ENCODE assay signal across 12 mouse cellular contexts in the genomic region with DNA sequence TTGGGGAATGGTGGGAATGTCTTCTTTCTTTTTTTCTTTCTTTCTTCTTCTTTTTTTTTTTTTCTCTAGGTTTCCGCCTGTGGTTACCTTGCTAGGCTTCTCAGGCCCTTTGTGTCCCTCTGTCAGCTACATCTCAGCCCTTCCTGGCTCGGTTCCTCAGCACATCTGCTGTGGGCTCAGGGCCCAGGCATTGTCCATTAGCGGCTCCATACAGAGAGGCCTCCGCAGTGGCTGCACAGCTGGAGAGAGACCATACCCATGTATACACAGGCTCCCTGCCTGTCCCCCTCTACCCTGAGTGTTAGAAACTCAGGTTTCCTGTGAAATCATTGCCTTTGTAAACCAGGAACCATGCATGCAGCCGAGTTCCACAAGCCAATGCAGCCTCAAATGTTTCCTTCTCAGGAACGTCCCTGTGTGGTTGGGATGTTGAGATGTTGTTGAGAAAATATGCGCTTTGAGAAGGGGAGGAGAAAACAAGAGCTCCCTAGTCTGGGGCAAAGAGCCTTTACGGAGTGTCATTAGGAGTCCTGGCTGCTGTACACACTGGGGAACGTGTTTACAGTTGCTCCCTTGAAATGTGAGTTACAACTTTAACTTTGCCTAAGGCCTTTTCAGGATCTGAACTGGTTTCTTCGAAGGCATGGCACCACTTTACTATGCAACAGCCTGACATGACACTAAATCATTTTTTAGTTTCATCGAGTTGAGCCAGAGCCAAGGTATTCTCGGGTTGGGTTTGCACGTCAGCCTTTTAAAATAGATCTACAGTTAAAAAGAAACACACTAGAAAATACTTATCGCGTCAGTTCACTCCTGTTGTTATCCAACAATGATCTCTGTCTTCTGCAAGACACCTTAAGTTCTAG. TPM values are rescaled to one million over a fixed set of nuclear protein-coding genes. Genes with fewer than 3 reads are reported as not detected.
DNase-seq lines count a peak whose midpoint lies in the region; ATAC-seq and TF ChIP-seq lines count a peak whose summit lies in the region.
"Had no signal": no experiment of that assay in that cellular context is flagged by ENCODE, and none has a peak within 500 bp of the region (broad histone marks: within the 10 kb centered on the region; RNA-seq: fewer than 3 reads in every experiment).

No protein-coding gene starts in this region.

- no peak for TF ChIP-seq CTCF in left cerebral cortex, adult 2 months (IDR thresholded peaks at IDR 0.05)
- no peak for TF ChIP-seq CTCF in hindbrain, postnatal 0 days (IDR thresholded peaks at IDR 0.05; ENCODE audit: low read depth)

- 60% methylated on average over 15 of the region's 15 CpGs for WGBS in hindbrain, postnatal 0 days
- 40% methylated on average over 15 of the region's 15 CpGs for WGBS in stomach, embryonic 15.5 days

- peaks cover 7% of the 10 kb centered on the region; the same call in 1 of the 2 replicates for H3K4me1 ChIP-seq in hindbrain, postnatal 0 days (ENCODE audit: insufficient read depth, low read length)
- H3K4me1 ChIP-seq in stomach, embryonic 15.5 days: peaks cover 9% of the 10 kb centered on the region

- H3K9ac ChIP-seq in hindbrain, postnatal 0 days (replicated peaks; ENCODE audit: low read length): no peak overlapping the region
- no peak overlapping the region for H3K9ac ChIP-seq in stomach, embryonic 15.5 days
- H3K9ac ChIP-seq: forebrain, embryonic 12.5 days had no signal

- H3K9me3 ChIP-seq in hindbrain, postnatal 0 days (ENCODE audit: low read length): no peaks in the 10 kb centered on the region
- no peaks in the 10 kb centered on the region for H3K9me3 ChIP-seq in stomach, embryonic 15.5 days
- H3K9me3 ChIP-seq: forebrain, embryonic 12.5 days had no signal

- no peak for ATAC-seq in hindbrain, postnatal 0 days
- peak; percentile 76; the same call in 1 of the 2 replicates for ATAC-seq in stomach, embryonic 15.5 days (ENCODE audit: insufficient read depth, low FRiP score, low read depth)

- intact Hi-C loops in gastrocnemius, postnatal 36 days (cut with DNase I): no loop called here
- intact Hi-C loops in left cerebral cortex, postnatal 4 days (cut with DNase I): no loop called here
- intact Hi-C loops in left cerebral cortex, adult 2 months (cut with DNase I): no loop called here

- no peaks in the 10 kb centered on the region for H3K36me3 ChIP-seq in hindbrain, postnatal 0 days (ENCODE audit: insufficient read depth, low read length)
- no peaks in the 10 kb centered on the region for H3K36me3 ChIP-seq in stomach, embryonic 15.5 days
- H3K36me3 ChIP-seq: forebrain, embryonic 12.5 days had no signal

- H3K27me3 ChIP-seq in hindbrain, postnatal 0 days (ENCODE audit: insufficient read depth, low read length): no peaks in the 10 kb centered on the region
- no peaks in the 10 kb centered on the region for H3K27me3 ChIP-seq in stomach, embryonic 15.5 days (replicated peaks)

- H3K27ac ChIP-seq in left cerebral cortex, adult 2 months: no peak overlapping the region
- no peak overlapping the region for H3K27ac ChIP-seq in hindbrain, postnatal 0 days
- peak overlapping the region; percentile 84 for H3K27ac ChIP-seq in stomach, embryonic 15.5 days
- H3K27ac ChIP-seq: forebrain, embryonic 12.5 days had no signal

- no peak overlapping the region for H3K4me2 ChIP-seq in hindbrain, postnatal 0 days (ENCODE audit: low read depth, low read length)
- no peak overlapping the region for H3K4me2 ChIP-seq in stomach, embryonic 15.5 days
- H3K4me2 ChIP-seq: forebrain, embryonic 12.5 days had no signal

- DNase-seq in gastrocnemius, postnatal 10 days: peak; percentile 44
- no peak for DNase-seq in gastrocnemius, postnatal 36 days
- DNase-seq in left cerebral cortex, postnatal 4 days: peak; percentile 48
- DNase-seq in left cerebral cortex, adult 2 months (ENCODE audit: extremely low spot score in 1 of 2, low spot score in 2 of 2): no peak
- DNase-seq in hindbrain, postnatal 0 days (ENCODE audit: low spot score): peak; percentile 13
- no peak for DNase-seq in natural killer cell, adult 2 months (ENCODE audit: low spot score in 2 of 2)
- no peak for DNase-seq in embryo, embryonic 10.5 days (ENCODE audit: low spot score)
- DNase-seq: cerebellum, adult 8-10 months; kidney, adult 18-20 months; thymus, adult 2 months had no signal

- no peak overlapping the region for H3K4me3 ChIP-seq in left cerebral cortex, adult 2 months
- no peak overlapping the region for H3K4me3 ChIP-seq in hindbrain, postnatal 0 days (ENCODE audit: low read length)
- no peak overlapping the region for H3K4me3 ChIP-seq in stomach, embryonic 15.5 days (replicated peaks)
- H3K4me3 ChIP-seq: forebrain, embryonic 12.5 days had no signal

RNA-seq across cellular contexts. Expression of a gene that starts 15.4 kb away (rescaled TPM):
- 1 to 10 TPM; 7.4 to 9.0 TPM for total RNA-seq in gastrocnemius, postnatal 10 days (2021)
- 1 to 10 TPM in 1 of 2 experiments, under 1 TPM in 1; 0.74 to 1.4 TPM for total RNA-seq in gastrocnemius, postnatal 36 days (2021)
- 1 to 10 TPM; 2.9 TPM for total RNA-seq in left cerebral cortex, postnatal 4 days (2021)
- total RNA-seq in left cerebral cortex, adult 2 months (2021): 1 to 10 TPM; 1.5 to 1.7 TPM
- total RNA-seq in hindbrain, postnatal 0 days (2014; rRNA removed): 3.3 and 4.6 TPM in 2 replicates
- 3.5 and 3.7 TPM in 2 replicates for polyA plus RNA-seq in hindbrain, postnatal 0 days (2015; fragmentation: Nextera tagmentation; extraction: Ambion mirVana)
- polyA plus RNA-seq in stomach, embryonic 15.5 days (2015; fragmentation: Nextera tagmentation; extraction: Ambion mirVana): 9.5 and 11.5 TPM in 2 replicates

RNA-seq across cellular contexts. Expression of a gene that starts 54.6 kb away (rescaled TPM):
- 1 to 10 TPM; 7.7 to 9.2 TPM for total RNA-seq in gastrocnemius, postnatal 10 days (2021)
- 1 to 10 TPM; 3.3 to 4.9 TPM for total RNA-seq in gastrocnemius, postnatal 36 days (2021)
- total RNA-seq in left cerebral cortex, postnatal 4 days (2021): 1 to 10 TPM; 4.5 to 6.9 TPM
- 1 to 10 TPM; 4.4 TPM for total RNA-seq in left cerebral cortex, adult 2 months (2021)
- 3.1 and 4.1 TPM in 2 replicates for total RNA-seq in hindbrain, postnatal 0 days (2014; rRNA removed)
- polyA plus RNA-seq in hindbrain, postnatal 0 days (2015; fragmentation: Nextera tagmentation; extraction: Ambion mirVana): 2.5 and 2.6 TPM in 2 replicates
- 19.5 and 19.7 TPM in 2 replicates for polyA plus RNA-seq in stomach, embryonic 15.5 days (2015; fragmentation: Nextera tagmentation; extraction: Ambion mirVana)

Comparison
In these comparisons a context has a peak if more than half of its experiments do, and no peak if none do; other contexts are left out.
1. DNase-seq: peak in gastrocnemius, postnatal 10 days (single experiment), left cerebral cortex, postnatal 4 days (single experiment) and hindbrain, postnatal 0 days (single experiment); none in gastrocnemius, postnatal 36 days (0 of 2), left cerebral cortex, adult 2 months (0 of 2), natural killer cell, adult 2 months (0 of 2) and embryo, embryonic 10.5 days (single experiment).